Mouse (Mus musculus) mouse trophoblast stem cell (cell line): ENCODE measurements around the gene Lhb.
"Not testable (repeated sequence)": the region's sequence is repeated elsewhere in the genome, so short reads cannot be mapped to it uniquely, and the experiment has no call there.

Source experiments
- in situ Hi-C, 2 experiments: fragments of 300-500 bp; cut with MseI, MboI; formaldehyde crosslinking; loops; 2 replicates in 1 of 2; 3 replicates in 1 of 2; pipeline ENCODE4 v1.15.1; 2025

Gene Lhb

GRCm38 (mm10) chr7:45451344-45451982 lies 30.8 kb downstream of the Lhb start:
- in situ Hi-C loops = loop anchor here in 1 of 2 experiments (10.0 kb wide), 1 partner anchor 63 kb away; the partner anchor contains the start of gene Nucb1

- in situ Hi-C loops = loop anchor here in 1 of 2 experiments (10.0 kb wide), 1 partner anchor 60 kb away; the partner anchor contains the start of gene Nucb1
These were observed 34.4 kb downstream of the Lhb start for GRCm38 (mm10) chr7:45454971-45455370.

GRCm38 (mm10) chr7:45455932-45456696 lies 35.5 kb downstream of the Lhb start:
- in situ Hi-C loops = loop anchor here in 1 of 2 experiments (10.0 kb wide), 1 partner anchor 59 kb away; the partner anchor contains the start of gene Nucb1

GRCm38 (mm10) chr7:45456721-45457203 lies 36.1 kb downstream of the Lhb start:
- in situ Hi-C loops = loop anchor here in 1 of 2 experiments (10.0 kb wide), 1 partner anchor 58 kb away; the partner anchor contains the start of gene Nucb1

GRCm38 (mm10) chr7:45457204-45458060 lies 36.8 kb downstream of the Lhb start:
- in situ Hi-C loops = loop anchor here in 1 of 2 experiments (10.0 kb wide), 1 partner anchor 57 kb away; the partner anchor contains the start of gene Nucb1

GRCm38 (mm10) chr7:45458748-45459563 lies 38.3 kb downstream of the Lhb start:
- in situ Hi-C loops = loop anchor here in 1 of 2 experiments (10.0 kb wide), 1 partner anchor 56 kb away; the partner anchor contains the start of gene Nucb1

GRCm38 (mm10) chr7:45459564-45460140 lies 39.0 kb downstream of the Lhb start, which contains the start of gene Ftl1:
TSS of gene Ftl1 (minus strand) at chr7:45459884.
- in situ Hi-C loops = loop anchor here in 1 of 2 experiments (10.0 kb wide), 1 partner anchor 55 kb away; the partner anchor contains the start of gene Nucb1

GRCm38 (mm10) chr7:45460377-45460776 lies 39.8 kb downstream of the Lhb start:
- in situ Hi-C loops = no loop called here

GRCm38 (mm10) chr7:45460860-45461314 lies 40.3 kb downstream of the Lhb start:
- in situ Hi-C loops = no loop called here

- in situ Hi-C loops = no loop called here
These were observed 40.7 kb downstream of the Lhb start for GRCm38 (mm10) chr7:45461326-45461725.

- in situ Hi-C loops = no loop called here
These were observed 41.2 kb downstream of the Lhb start for GRCm38 (mm10) chr7:45461781-45462180.

- in situ Hi-C loops = no loop called here
These were observed 41.7 kb downstream of the Lhb start for GRCm38 (mm10) chr7:45462325-45462724.

GRCm38 (mm10) chr7:45462868-45463267 lies 42.2 kb downstream of the Lhb start:
- in situ Hi-C loops = not testable (repeated sequence)

- in situ Hi-C loops = no loop called here
These were observed 43.6 kb downstream of the Lhb start for GRCm38 (mm10) chr7:45463987-45464778.

GRCm38 (mm10) chr7:45465112-45465511 lies 44.5 kb downstream of the Lhb start:
- in situ Hi-C loops = no loop called here

GRCm38 (mm10) chr7:45465549-45465948 lies 44.9 kb downstream of the Lhb start:
- in situ Hi-C loops = no loop called here

GRCm38 (mm10) chr7:45466283-45467089 lies 45.9 kb downstream of the Lhb start, which contains the start of gene Bax:
TSS of gene Bax (minus strand) at chr7:45466898.
- in situ Hi-C loops = no loop called here

GRCm38 (mm10) chr7:45467090-45467670 lies 46.6 kb downstream of the Lhb start:
- in situ Hi-C loops = no loop called here
